Mouse (Mus musculus) liver, postnatal 0 days (tissue): ENCODE measurements around the gene Msl3. TPM values are rescaled to one million over a fixed set of nuclear protein-coding genes. Genes with fewer than 3 reads are reported as not detected.
A peak's percentile ranks its signal among the peaks of the same experiment; 100 is the strongest.

Experiments used
- ATAC-seq: fragments of 200-750 bp; cut with Nextera tagmentation; 2 replicates; pipeline ENCODE4 v1.8.0; 2017; ENCODE audit warnings: mild to moderate bottlenecking, moderate library complexity
- DNase-seq: peaks from one replicate; pipeline ENCODE4 v3.0.0-alpha.2; 2016
- H3K27ac ChIP-seq: fragments of 300-500 bp; sonication (generic); 2 replicates; pipeline ENCODE4 v1.5.1; 2014; ENCODE audit warnings: antibody characterized with exemption, moderate library complexity, mild to moderate bottlenecking, low read depth
- H3K27me3 ChIP-seq: fragments of 300-500 bp; sonication (generic); 2 replicates; pipeline ENCODE4 v1.6.1; 2014; ENCODE audit warnings: low read length, control low read depth, mixed read lengths; ENCODE audit not compliant: insufficient read depth
- H3K36me3 ChIP-seq: fragments of 300-500 bp; sonication (generic); replicated peaks from 2 replicates; pipeline ENCODE4 v1.6.1; 2014; ENCODE audit warnings: mild to moderate bottlenecking, control low read depth, low read length, moderate library complexity, mixed read lengths; ENCODE audit not compliant: insufficient read depth
- H3K4me1 ChIP-seq: fragments of 300-500 bp; sonication (generic); 2 replicates; pipeline ENCODE4 v1.6.1; 2014; ENCODE audit warnings: antibody characterized with exemption, mild to moderate bottlenecking, control low read depth; ENCODE audit not compliant: insufficient read depth
- H3K4me2 ChIP-seq: fragments of 300-500 bp; sonication (generic); 2 replicates; pipeline ENCODE4 v1.6.1; 2014; ENCODE audit warnings: low read depth, mild to moderate bottlenecking, low read length, moderate library complexity, mixed read lengths
- H3K4me3 ChIP-seq: fragments of 300-500 bp; sonication (generic); 2 replicates; pipeline ENCODE4 v1.5.1; 2014; ENCODE audit warnings: low read depth, low read length
- H3K9ac ChIP-seq: fragments of 300-500 bp; sonication (generic); replicated peaks from 2 replicates; pipeline ENCODE4 v1.6.1; 2014; ENCODE audit warnings: mild to moderate bottlenecking, moderate library complexity
- H3K9me3 ChIP-seq: fragments of 300-500 bp; sonication (generic); 2 replicates; pipeline ENCODE4 v1.6.1; 2016; ENCODE audit warnings: mild to moderate bottlenecking, control low read depth, low read length, mixed read lengths
- CTCF ChIP-seq: sonication (generic); IDR thresholded peaks from 2 replicates; pipeline ENCODE4 v1.5.1; 2016; ENCODE audit warnings: antibody characterized with exemption, low read depth
- EP300 ChIP-seq: IDR thresholded peaks from 2 replicates; pipeline ENCODE4 v1.6.1; 2016; ENCODE audit warnings: antibody characterized with exemption, low read depth, mild to moderate bottlenecking
- WGBS: fragments of 180-500 bp; shearing (Covaris S2); extraction: QIAGEN DNeasy Blood & Tissue Kit; methylation state at CpG from one replicate; pipeline ENCODE4 v1.1.7; 2014; ENCODE audit not compliant: insufficient replicate concordance; 5-methylcytosine and 5-hydroxymethylcytosine counted together
- polyA plus RNA-seq: library from polyadenylated mRNA; unstranded; fragments of >200 nt; fragmentation: Nextera tagmentation; extraction: Ambion mirVana; gene quantifications from 2 replicates; pipeline ENCODE4 v1.2.1, GENCODE M21; 2015

Gene Msl3
- polyA plus RNA-seq, result 13.9 and 15.6 TPM in 2 replicates

GRCm38 (mm10) chrX:168673525-168674406 is at the start of gene Msl3:
TSS of gene Msl3 (minus strand) at chrX:168673898.
- peak within 1 kb of the TSS; percentile 58 for H3K4me3 ChIP-seq
- WGBS, result 13% methylated on average over 56 of the region's 88 CpGs
- no peaks in the 10 kb centered on the region for H3K27me3 ChIP-seq
- H3K36me3 ChIP-seq, result peaks cover 12% of the 10 kb centered on the region
- H3K27ac ChIP-seq, result peak within 1 kb of the TSS; percentile 98
- H3K4me2 ChIP-seq, result peak within 1 kb of the TSS; percentile 83
- no peaks in the 10 kb centered on the region for H3K9me3 ChIP-seq
- TF ChIP-seq EP300 (no peak), CTCF (peak; percentile 70)
- DNase-seq (peak; percentile 86), ATAC-seq (peak; percentile 91)
- H3K4me1 ChIP-seq, result no peaks in the 10 kb centered on the region
- peak within 1 kb of the TSS; percentile 68 for H3K9ac ChIP-seq

- Histone ChIP-seq H3K9me3 (no peaks in the 10 kb centered on the region), H3K4me2 (no peak overlapping the region), H3K27me3 (no peaks in the 10 kb centered on the region), H3K4me1 (no peaks in the 10 kb centered on the region), H3K9ac (no peak overlapping the region), H3K4me3 (no peak overlapping the region), H3K27ac (no peak overlapping the region), H3K36me3 (no peaks in the 10 kb centered on the region)
- TF ChIP-seq CTCF (peak; percentile 51), EP300 (no peak)
- ATAC-seq (no peak), DNase-seq (peak; percentile 12)
- 56% methylated on average over 2 of the region's 2 CpGs for WGBS
Measured at GRCm38 (mm10) chrX:168717969-168718368, 44.3 kb upstream of the Msl3 start.

- DNase-seq, result no peak
- H3K27ac ChIP-seq, result peak overlapping the region; percentile 98
Measured at GRCm38 (mm10) chrX:168674407-168674962, 787 bp upstream of the Msl3 start.

GRCm38 (mm10) chrX:168672913-168673524 is 679 bp downstream of the Msl3 start:
- no peak for ATAC-seq
- no peak for DNase-seq

More at GRCm38 (mm10) chrX:168674407-168674962, 787 bp upstream of the Msl3 start:
- Histone ChIP-seq H3K9me3 (no peaks in the 10 kb centered on the region), H3K36me3 (peaks cover 10% of the 10 kb centered on the region), H3K4me2 (peak overlapping the region; percentile 83), H3K9ac (peak overlapping the region; percentile 68), H3K27me3 (no peaks in the 10 kb centered on the region), H3K4me3 (peak overlapping the region; percentile 58), H3K4me1 (no peaks in the 10 kb centered on the region)
- TF ChIP-seq EP300 (no peak), CTCF (no peak)
- ATAC-seq, result no peak
- 24% methylated on average over 10 of the region's 10 CpGs for WGBS

GRCm38 (mm10) chrX:168672425-168672824 is 1.3 kb downstream of the Msl3 start:
- 16% methylated on average over 9 of the region's 9 CpGs for WGBS
- Histone ChIP-seq H3K27me3 (no peaks in the 10 kb centered on the region), H3K36me3 (peaks cover 20% of the 10 kb centered on the region), H3K27ac (peak overlapping the region; percentile 98), H3K4me3 (peak overlapping the region; percentile 58), H3K9ac (peak overlapping the region; percentile 68), H3K4me2 (peak overlapping the region; percentile 83), H3K9me3 (no peaks in the 10 kb centered on the region), H3K4me1 (no peaks in the 10 kb centered on the region)
- peak; percentile 51 for ATAC-seq
- no peak for TF ChIP-seq EP300
- no peak for TF ChIP-seq CTCF
- DNase-seq, result peak; percentile 56

More at GRCm38 (mm10) chrX:168672913-168673524, 679 bp downstream of the Msl3 start:
- Histone ChIP-seq H3K4me2 (peak overlapping the region; percentile 83), H3K9me3 (no peaks in the 10 kb centered on the region), H3K4me3 (peak overlapping the region; percentile 58), H3K36me3 (peaks cover 17% of the 10 kb centered on the region), H3K27ac (peak overlapping the region; percentile 98), H3K4me1 (no peaks in the 10 kb centered on the region), H3K9ac (peak overlapping the region; percentile 68), H3K27me3 (no peaks in the 10 kb centered on the region)
- WGBS, result 15% methylated on average over 24 of the region's 31 CpGs
- TF ChIP-seq CTCF (no peak), EP300 (no peak)
